Mouse (Mus musculus): ENCODE measurements around the gene Cpt1a. TPM values are rescaled to one million over a fixed set of nuclear protein-coding genes. Genes with fewer than 3 reads are reported as not detected.

Cpt1a gene
- total and polyA plus RNA-seq, 2 experiments from 2014 or later: 15.7 to 35.8 TPM

GRCm38 (mm10) chr19:3323201-3323621, 1.1 kb downstream of the Cpt1a start:
- no peak for TF ChIP-seq CTCF (IDR thresholded peaks at IDR 0.05)
- H3K4me1 ChIP-seq (ENCODE audit: insufficient read depth, low read length): no peaks in the 10 kb centered on the region
- H3K4me2 ChIP-seq (ENCODE audit: low read depth, low read length, poor library complexity, severe bottlenecking): peak overlapping the region; percentile 72
- no peaks in the 10 kb centered on the region for H3K36me3 ChIP-seq (ENCODE audit: insufficient read depth, low read length)
- H3K9ac ChIP-seq (replicated peaks; ENCODE audit: low read length, poor library complexity, severe bottlenecking): peak overlapping the region; percentile 20; the same call in 1 of the 2 replicates
- H3K4me3 ChIP-seq (ENCODE audit: low read depth, low read length): peak overlapping the region; percentile 46
- peaks cover 16% of the 10 kb centered on the region for H3K27me3 ChIP-seq (ENCODE audit: insufficient read depth, low read length)
- ATAC-seq (ENCODE audit: low FRiP score) (peak; percentile 67), DNase-seq (ENCODE audit: low spot score) (peak; percentile 58)
- H3K27ac ChIP-seq (ENCODE audit: low read depth, low read length): no peak overlapping the region; the same call in 1 of the 2 replicates
- WGBS: under 1% methylated on average over 45 of the region's 47 CpGs
- no peaks in the 10 kb centered on the region for H3K9me3 ChIP-seq (ENCODE audit: low read length)

GRCm38 (mm10) chr19:3323753-3324270, 1.7 kb downstream of the Cpt1a start:
- Histone ChIP-seq H3K4me3 (ENCODE audit: low read depth, low read length) (peak overlapping the region; percentile 46), H3K27me3 (ENCODE audit: insufficient read depth, low read length) (peaks cover 16% of the 10 kb centered on the region), H3K4me1 (ENCODE audit: insufficient read depth, low read length) (no peaks in the 10 kb centered on the region), H3K9me3 (ENCODE audit: low read length) (no peaks in the 10 kb centered on the region), H3K27ac (ENCODE audit: low read depth, low read length) (peak overlapping the region; percentile 21; the same call in 1 of the 2 replicates), H3K4me2 (ENCODE audit: low read depth, low read length, poor library complexity, severe bottlenecking) (peak overlapping the region; percentile 72), H3K9ac (replicated peaks; ENCODE audit: low read length, poor library complexity, severe bottlenecking) (peak overlapping the region; percentile 20; the same call in 1 of the 2 replicates), H3K36me3 (ENCODE audit: insufficient read depth, low read length) (no peaks in the 10 kb centered on the region)
- DNase-seq (ENCODE audit: low spot score) (no peak), ATAC-seq (ENCODE audit: low FRiP score) (no peak)
- under 1% methylated on average over 34 of the region's 34 CpGs for WGBS
- TF ChIP-seq CTCF (IDR thresholded peaks at IDR 0.05): no peak

DNA sequence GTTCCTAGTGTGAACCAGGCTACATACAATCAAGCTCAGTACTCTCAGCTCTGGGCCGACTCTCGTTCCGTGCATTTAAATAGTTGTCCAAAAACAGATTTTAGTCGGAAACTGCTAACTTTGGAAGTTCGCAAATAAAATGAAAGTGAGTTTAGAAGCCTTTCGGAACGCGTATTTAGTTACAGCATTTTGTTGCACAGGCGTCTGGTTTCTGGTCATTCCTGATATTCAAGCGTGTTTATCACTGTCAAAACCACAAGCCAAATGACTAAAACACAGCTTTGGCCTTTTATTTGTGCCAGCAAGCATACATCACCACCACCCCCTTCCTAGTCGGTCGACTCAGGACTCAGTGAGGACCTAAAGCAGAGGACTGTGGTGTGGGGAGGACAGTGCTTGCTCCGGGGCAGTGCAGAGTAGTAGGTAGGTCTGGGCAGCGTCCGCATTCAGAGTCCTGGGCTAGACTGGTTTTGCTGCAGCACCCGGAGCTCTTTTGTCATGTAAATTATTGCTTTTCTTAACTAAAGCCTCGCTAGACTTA, 2.2 kb downstream of the Cpt1a start:
- no peaks in the 10 kb centered on the region for H3K36me3 ChIP-seq (ENCODE audit: insufficient read depth, low read length)
- no peak for DNase-seq (ENCODE audit: low spot score)
- no peak overlapping the region for H3K9ac ChIP-seq (replicated peaks; ENCODE audit: low read length, poor library complexity, severe bottlenecking)
- 3% methylated on average over 17 of the region's 17 CpGs for WGBS
- H3K27ac ChIP-seq (ENCODE audit: low read depth, low read length): peak overlapping the region; percentile 71
- no peaks in the 10 kb centered on the region for H3K9me3 ChIP-seq (ENCODE audit: low read length)
- peak overlapping the region; percentile 46 for H3K4me3 ChIP-seq (ENCODE audit: low read depth, low read length)
- H3K4me2 ChIP-seq (ENCODE audit: low read depth, low read length, poor library complexity, severe bottlenecking): peak overlapping the region; percentile 72
- ATAC-seq (ENCODE audit: low FRiP score): no peak
- TF ChIP-seq CTCF (IDR thresholded peaks at IDR 0.05): no peak
- no peaks in the 10 kb centered on the region for H3K4me1 ChIP-seq (ENCODE audit: insufficient read depth, low read length)
- peaks cover 16% of the 10 kb centered on the region for H3K27me3 ChIP-seq (ENCODE audit: insufficient read depth, low read length)

DNA sequence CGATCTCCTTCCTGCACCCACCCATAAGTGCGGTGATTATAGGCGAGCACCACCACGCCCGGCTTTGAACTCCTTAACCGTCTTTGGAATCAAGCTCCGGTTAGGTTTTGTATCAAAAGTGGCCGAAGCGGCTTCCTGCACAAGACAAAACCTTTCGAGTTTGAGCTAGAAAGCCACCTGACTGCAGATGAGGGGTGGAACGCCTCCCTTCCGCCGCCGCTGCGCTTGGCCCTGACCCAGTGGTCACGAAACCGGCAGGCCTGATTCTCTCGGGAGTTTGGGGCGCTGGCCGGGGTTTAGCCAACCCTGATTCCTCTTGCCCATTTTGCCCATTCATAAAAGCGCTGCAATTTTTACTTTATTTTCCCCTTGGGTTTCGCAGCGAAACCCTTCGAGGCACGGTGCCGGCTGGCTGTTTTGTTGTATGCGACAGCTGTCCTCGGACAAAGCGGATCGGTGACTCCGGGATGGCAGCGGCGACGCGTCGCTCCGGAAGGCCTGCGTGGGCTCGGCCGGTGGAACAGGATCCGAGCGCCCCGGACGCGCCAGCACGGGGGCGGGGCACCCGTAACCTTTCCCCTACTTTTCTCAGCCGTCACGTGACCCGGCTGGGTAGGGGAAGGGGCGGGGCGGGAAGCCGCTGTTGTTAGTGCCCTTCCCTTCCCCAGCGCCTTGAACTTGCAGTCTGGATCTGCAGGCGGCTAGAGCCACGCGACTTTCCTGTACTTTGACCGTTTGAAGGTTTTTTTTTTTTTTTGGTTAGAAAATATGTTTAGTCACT, 3.0 kb downstream of the Cpt1a start:
- Histone ChIP-seq H3K27ac (ENCODE audit: low read depth, low read length) (peak overlapping the region; percentile 71), H3K36me3 (ENCODE audit: insufficient read depth, low read length) (no peaks in the 10 kb centered on the region), H3K9me3 (ENCODE audit: low read length) (no peaks in the 10 kb centered on the region), H3K9ac (replicated peaks; ENCODE audit: low read length, poor library complexity, severe bottlenecking) (peak overlapping the region; percentile 51), H3K27me3 (ENCODE audit: insufficient read depth, low read length) (peaks cover 16% of the 10 kb centered on the region), H3K4me1 (ENCODE audit: insufficient read depth, low read length) (no peaks in the 10 kb centered on the region), H3K4me2 (ENCODE audit: low read depth, low read length, poor library complexity, severe bottlenecking) (peak overlapping the region; percentile 72), H3K4me3 (ENCODE audit: low read depth, low read length) (peak overlapping the region; percentile 46)
- peak; percentile 90 for DNase-seq (ENCODE audit: low spot score)
- TF ChIP-seq CTCF (IDR thresholded peaks at IDR 0.05): no peak
- ATAC-seq (ENCODE audit: low FRiP score): peak; percentile 77
- WGBS: 1% methylated on average over 59 of the region's 59 CpGs

DNA sequence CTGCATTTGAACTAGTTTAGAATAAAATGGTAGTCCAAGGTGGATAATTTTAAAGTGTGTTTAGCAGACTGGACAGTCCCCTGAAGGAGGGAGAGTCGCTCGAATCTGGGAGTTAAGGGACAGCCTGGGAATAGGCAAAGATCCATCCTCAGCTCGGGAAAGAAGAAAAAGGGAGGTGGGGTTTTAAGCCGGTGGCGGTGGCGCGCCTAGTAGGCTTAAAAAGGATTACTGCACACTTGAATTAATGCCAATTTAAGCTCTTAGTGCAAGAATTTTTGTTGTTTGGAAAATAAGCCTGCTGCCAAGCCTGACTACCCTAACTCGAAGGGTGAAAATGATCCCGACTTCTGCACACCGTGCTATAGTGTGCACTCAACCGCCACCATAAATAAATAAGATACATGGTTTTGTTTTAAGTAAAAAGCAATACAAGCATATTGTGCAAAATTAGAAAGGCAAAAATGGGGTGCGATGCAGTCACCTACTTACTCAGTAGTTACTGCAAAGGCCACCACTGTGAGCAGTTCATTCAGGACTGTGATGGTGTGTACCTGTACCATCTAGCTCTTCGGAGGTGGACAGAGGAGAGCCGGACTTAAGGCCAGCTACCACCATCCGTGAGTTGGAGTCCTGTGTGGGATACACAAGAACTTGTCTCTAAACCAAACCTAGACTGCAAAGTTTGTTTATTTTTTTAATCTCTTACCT, 3.8 kb downstream of the Cpt1a start:
- Histone ChIP-seq H3K9ac (replicated peaks; ENCODE audit: low read length, poor library complexity, severe bottlenecking) (no peak overlapping the region), H3K9me3 (ENCODE audit: low read length) (no peaks in the 10 kb centered on the region), H3K36me3 (ENCODE audit: insufficient read depth, low read length) (no peaks in the 10 kb centered on the region), H3K4me2 (ENCODE audit: low read depth, low read length, poor library complexity, severe bottlenecking) (peak overlapping the region; percentile 72), H3K4me1 (ENCODE audit: insufficient read depth, low read length) (no peaks in the 10 kb centered on the region), H3K27me3 (ENCODE audit: insufficient read depth, low read length) (peaks cover 16% of the 10 kb centered on the region), H3K4me3 (ENCODE audit: low read depth, low read length) (peak overlapping the region; percentile 46), H3K27ac (ENCODE audit: low read depth, low read length) (peak overlapping the region; percentile 71)
- no peak for TF ChIP-seq CTCF (IDR thresholded peaks at IDR 0.05)
- WGBS: 18% methylated on average over 15 of the region's 15 CpGs
- no peak for DNase-seq (ENCODE audit: low spot score)
- no peak for ATAC-seq (ENCODE audit: low FRiP score)

Measured in midbrain, postnatal 0 days (tissue).